Mouse (Mus musculus) frontal cortex, adult (tissue): ENCODE results near the gene Twsg1.

Source experiments
- ATAC-seq: cut with Nextera tagmentation; 2 replicates; pipeline ENCODE4 v1.9.2; 2017; ENCODE audit warnings: mild to moderate bottlenecking, moderate library complexity, mixed read lengths; ENCODE audit not compliant: low TSS enrichment

Twsg1 gene

GRCm38 (mm10) chr17:65885697-65886529 lies 65.1 kb downstream of the Twsg1 start, which contains the start of gene Ralbp1:
Ralbp1 (minus strand) TSS chr17:65885798.
- ATAC-seq: peak; percentile 16

DNA sequence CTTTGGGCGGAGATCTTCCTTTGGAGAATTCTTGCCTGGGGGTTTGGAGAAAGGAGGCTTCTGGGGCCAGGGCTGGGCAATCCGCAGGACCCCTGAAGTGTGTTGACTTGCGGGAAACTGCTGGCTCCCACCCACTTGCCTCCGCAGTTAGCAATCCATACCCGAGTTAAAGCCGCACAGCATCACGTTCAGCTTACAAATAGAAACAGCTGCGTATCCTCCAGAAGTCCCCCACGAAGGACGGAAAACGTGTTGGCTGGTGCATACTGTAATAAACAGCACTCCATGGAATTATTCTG lies 65.7 kb downstream of the Twsg1 start:
- ATAC-seq: no peak

DNA sequence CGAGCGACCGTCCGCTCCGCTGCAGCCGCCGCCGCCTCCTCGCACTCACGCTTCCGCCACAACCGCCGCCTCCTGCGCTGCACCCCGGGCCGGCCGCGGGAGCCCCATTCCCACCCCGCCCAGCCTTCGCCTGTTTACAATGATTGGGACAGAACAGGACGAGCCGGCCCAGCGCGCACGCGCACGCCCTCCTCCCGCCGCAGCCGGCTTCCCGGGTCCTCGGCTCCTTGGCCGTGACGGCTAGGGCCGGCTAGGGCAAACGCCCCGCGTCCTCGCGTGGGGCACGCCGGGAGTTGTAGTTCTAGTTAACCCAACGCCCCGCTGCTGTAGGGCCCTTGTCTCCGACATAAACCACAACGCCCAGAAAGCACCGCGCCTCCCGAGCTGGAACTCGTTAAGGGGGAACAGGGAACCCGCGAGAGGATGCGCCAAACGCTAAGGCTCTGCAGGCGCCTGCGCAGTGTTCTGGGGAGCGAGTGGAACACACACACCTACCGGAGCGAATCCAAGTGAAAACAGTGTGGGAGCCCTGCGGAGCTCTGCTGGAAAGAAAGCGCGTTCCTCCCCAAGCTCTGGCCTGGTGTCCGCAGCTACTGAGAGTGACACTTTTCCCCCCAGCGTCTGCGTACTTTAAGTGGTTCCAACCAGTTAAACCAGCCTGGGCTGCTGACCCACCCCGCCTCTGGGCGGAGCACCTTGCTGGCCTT lies 66.2 kb downstream of the Twsg1 start:
- peak; percentile 95 for ATAC-seq

- no peak for ATAC-seq
Measured at GRCm38 (mm10) chr17:65884061-65884669, 66.9 kb downstream of the Twsg1 start.

GRCm38 (mm10) chr17:65877026-65877425 lies 74.0 kb downstream of the Twsg1 start:
- ATAC-seq: no peak

DNA sequence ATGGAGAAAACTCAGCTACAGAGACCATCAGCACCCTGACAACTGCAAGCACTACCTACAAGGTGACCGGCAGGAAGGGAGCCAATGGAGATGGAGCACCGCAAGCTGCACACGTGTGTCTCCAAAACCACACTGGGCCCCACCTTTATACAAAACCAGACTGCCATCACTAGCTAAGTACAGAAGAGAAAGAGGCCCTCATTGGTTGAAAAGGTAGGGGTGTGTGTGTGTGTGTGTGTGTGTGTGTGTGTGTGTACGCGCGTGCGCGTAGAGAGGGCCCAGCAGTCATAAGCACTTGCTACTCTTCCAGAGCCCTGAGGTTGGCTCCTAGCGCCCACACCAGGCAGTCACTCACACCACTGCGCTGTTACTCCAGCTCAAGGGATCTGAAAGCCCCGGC lies 77.2 kb downstream of the Twsg1 start:
- no peak for ATAC-seq

DNA sequence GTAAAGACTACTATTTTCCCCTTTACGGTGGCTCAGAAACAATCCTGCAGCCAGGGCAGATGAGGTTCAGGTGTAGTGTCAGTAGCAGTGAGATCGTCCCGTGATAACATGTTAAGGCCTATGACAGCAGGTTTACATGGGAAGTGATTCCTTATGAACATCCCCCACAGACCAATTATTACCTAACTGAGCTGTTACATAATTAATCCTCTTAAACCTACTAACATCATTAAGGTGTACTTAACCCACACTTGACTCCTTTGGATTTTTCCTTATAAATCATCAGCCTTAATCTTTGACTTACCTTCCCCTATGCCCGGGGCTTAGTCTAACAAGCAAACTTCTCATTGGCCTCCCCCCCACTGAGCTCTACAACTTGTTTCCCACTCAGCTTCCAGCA lies 77.9 kb downstream of the Twsg1 start:
- no peak for ATAC-seq

DNA sequence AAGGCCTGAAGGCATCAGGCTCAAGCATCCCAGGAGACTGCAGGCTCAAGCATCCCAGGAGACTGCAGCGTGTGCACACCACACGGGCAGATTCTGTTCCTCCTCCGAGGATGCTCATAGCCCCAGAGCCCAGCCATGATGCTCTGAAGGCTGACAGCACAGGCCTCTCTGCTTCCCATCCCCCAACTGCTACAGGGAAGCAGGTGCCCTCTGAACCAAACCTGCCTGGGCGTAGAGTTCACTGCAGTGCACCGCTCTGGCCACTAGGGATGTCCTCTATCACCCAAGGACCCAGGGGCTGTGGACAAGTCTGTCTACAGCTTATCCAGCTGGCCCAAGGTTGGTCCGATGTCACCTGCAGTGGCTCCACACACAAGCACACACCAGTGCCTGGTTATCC lies 78.4 kb downstream of the Twsg1 start:
- peak; percentile 17; the same call in 1 of the 2 replicates for ATAC-seq

GRCm38 (mm10) chr17:65872051-65872450 lies 79.0 kb downstream of the Twsg1 start:
- ATAC-seq: no peak
